Mouse (Mus musculus) liver, embryonic 14.5 days (tissue): ENCODE results near the gene Bpgm. TPM values are rescaled to one million over a fixed set of nuclear protein-coding genes. Genes with fewer than 3 reads are reported as not detected.

Experiments
- ATAC-seq: fragments of 200-750 bp; cut with Nextera tagmentation; 2 replicates; pipeline ENCODE4 v1.8.0; 2017; ENCODE audit warnings: moderate number of reproducible peaks, mild to moderate bottlenecking, moderate library complexity; ENCODE audit not compliant: insufficient read depth
- DNase-seq, 3 experiments: peaks; one replicate each; pipeline ENCODE4 v3.0.0-alpha.2; 2012 to 2013; ENCODE audit warnings: low read depth in 3 of 3, low spot score in 3 of 3
- H3K27ac ChIP-seq: fragments of 300-500 bp; sonication (generic); 2 replicates; pipeline ENCODE4 v1.5.1; 2014; ENCODE audit warnings: moderate library complexity, mild to moderate bottlenecking, control low read depth, inconsistent platforms
- H3K27me3 ChIP-seq: fragments of 300-500 bp; sonication (generic); 2 replicates; pipeline ENCODE4 v1.6.1; 2014; ENCODE audit warnings: mild to moderate bottlenecking, low read length, moderate library complexity; ENCODE audit not compliant: control insufficient read depth, insufficient read depth
- H3K36me3 ChIP-seq: fragments of 300-500 bp; sonication (generic); replicated peaks from 2 replicates; pipeline ENCODE4 v1.6.1; 2014; ENCODE audit warnings: low read depth; ENCODE audit not compliant: control insufficient read depth, insufficient read depth
- H3K4me1 ChIP-seq, 2 experiments: fragments of 200-500 bp in 1 of 2; fragments of 300-500 bp in 1 of 2; sonication (generic) in 1 of 2; replicated peaks; 2 replicates each; pipeline ENCODE4 v1.6.1; 2012 to 2014; ENCODE audit warnings: antibody characterized with exemption in 1 of 2, inconsistent platforms in 1 of 2, low read length in 1 of 2; ENCODE audit not compliant: control insufficient read depth in 2 of 2, insufficient read depth in 2 of 2
- H3K4me2 ChIP-seq: fragments of 300-500 bp; sonication (generic); 2 replicates; pipeline ENCODE4 v1.6.1; 2014; ENCODE audit warnings: low read depth, mild to moderate bottlenecking, control low read depth, moderate library complexity
- H3K4me3 ChIP-seq, 2 experiments: fragments of 200-500 bp in 1 of 2; fragments of 300-500 bp in 1 of 2; sonication (generic) in 1 of 2; 2 replicates each; pipeline ENCODE4 v1.5.1; 2012 to 2014; ENCODE audit warnings: low read depth in 2 of 2, low read length in 2 of 2, mild to moderate bottlenecking in 2 of 2, control low read depth in 1 of 2, inconsistent platforms in 1 of 2, moderate library complexity in 1 of 2; ENCODE audit not compliant: insufficient read depth in 1 of 2
- H3K9ac ChIP-seq: fragments of 300-500 bp; sonication (generic); replicated peaks from 2 replicates; pipeline ENCODE4 v1.6.1; 2014; ENCODE audit warnings: mild to moderate bottlenecking, control low read depth, moderate library complexity
- H3K9me3 ChIP-seq: fragments of 300-500 bp; sonication (generic); 2 replicates; pipeline ENCODE4 v1.6.1; 2016; ENCODE audit warnings: low read length, mixed read lengths; ENCODE audit not compliant: control insufficient read depth
- CTCF ChIP-seq: IDR thresholded peaks from 2 replicates; pipeline ENCODE4 v1.5.1; 2016; ENCODE audit warnings: antibody characterized with exemption, low read depth, control low read depth
- EP300 ChIP-seq: IDR thresholded peaks from 2 replicates; pipeline ENCODE4 v1.6.1; 2016; ENCODE audit warnings: antibody characterized with exemption, low read depth
- WGBS: fragments of 180-500 bp; shearing (Covaris S2); extraction: QIAGEN DNeasy Blood & Tissue Kit; methylation state at CpG from one replicate; pipeline ENCODE4 v1.1.7; 2014; ENCODE audit not compliant: insufficient replicate concordance; 5-methylcytosine and 5-hydroxymethylcytosine counted together
- polyA plus RNA-seq, 2 experiments: library from polyadenylated mRNA; depleted of rRNA in 1 of 2; stranded (reverse) in 1 of 2; unstranded in 1 of 2; fragments of >200 nt; fragmentation: Nextera tagmentation in 1 of 2; extraction: Ambion mirVana in 1 of 2; gene quantifications; 2 replicates each; pipeline versions ENCODE4 v1.2.1 to v1.2.3; 2012 to 2014

The Bpgm gene
- polyA plus RNA-seq, 2 experiments, result 140 to 143 TPM

- no peaks in the 10 kb centered on the region for H3K36me3 ChIP-seq
- WGBS, result 60% methylated on average over 1 of the region's 1 CpGs
- H3K4me3 ChIP-seq, result no peak overlapping the region
- no peaks in the 10 kb centered on the region for H3K27me3 ChIP-seq
- H3K9ac ChIP-seq, result no peak overlapping the region
- no peaks in the 10 kb centered on the region for H3K9me3 ChIP-seq
- DNase-seq (no peak), ATAC-seq (no peak)
- no peaks in the 10 kb centered on the region for H3K4me1 ChIP-seq
- TF ChIP-seq CTCF (no peak), EP300 (no peak)
- H3K27ac ChIP-seq, result no peak overlapping the region
- H3K4me2 ChIP-seq, result no peak overlapping the region
These were observed 27.3 kb upstream of the Bpgm start for GRCm38 (mm10) chr6:34448696-34449095.

GRCm38 (mm10) chr6:34452963-34453770 is 22.8 kb upstream of the Bpgm start:
- Histone ChIP-seq H3K36me3 (no peaks in the 10 kb centered on the region), H3K4me1 (no peaks in the 10 kb centered on the region), H3K9me3 (no peaks in the 10 kb centered on the region), H3K4me2 (no peak overlapping the region), H3K9ac (no peak overlapping the region), H3K27ac (no peak overlapping the region), H3K4me3 (no peak overlapping the region), H3K27me3 (no peaks in the 10 kb centered on the region; the same call in 1 of the 2 replicates)
- 40% methylated on average over 7 of the region's 7 CpGs for WGBS
- no peak for DNase-seq
- no peak for TF ChIP-seq EP300
- TF ChIP-seq CTCF, result no peak
- ATAC-seq, result no peak

GRCm38 (mm10) chr6:34459456-34459855 is 16.6 kb upstream of the Bpgm start:
- peaks cover 4% of the 10 kb centered on the region for H3K27me3 ChIP-seq
- ATAC-seq (no peak), DNase-seq (no peak)
- H3K4me3 ChIP-seq, result no peak overlapping the region
- H3K9me3 ChIP-seq, result no peaks in the 10 kb centered on the region
- no peak overlapping the region for H3K4me2 ChIP-seq
- no peak for TF ChIP-seq EP300
- TF ChIP-seq CTCF, result no peak
- no peak overlapping the region for H3K9ac ChIP-seq
- H3K36me3 ChIP-seq, result no peaks in the 10 kb centered on the region
- H3K4me1 ChIP-seq, result no peaks in the 10 kb centered on the region
- no peak overlapping the region for H3K27ac ChIP-seq

GRCm38 (mm10) chr6:34460651-34461050 is 15.4 kb upstream of the Bpgm start:
- Histone ChIP-seq H3K9me3 (no peaks in the 10 kb centered on the region), H3K4me3 (no peak overlapping the region), H3K9ac (no peak overlapping the region), H3K36me3 (no peaks in the 10 kb centered on the region), H3K27me3 (peaks cover 4% of the 10 kb centered on the region), H3K27ac (no peak overlapping the region), H3K4me2 (no peak overlapping the region), H3K4me1 (no peaks in the 10 kb centered on the region; a peak in 1 of 4 replicates)
- ATAC-seq (no peak), DNase-seq (no peak)
- TF ChIP-seq EP300, result no peak
- TF ChIP-seq CTCF, result no peak
- WGBS, result 28% methylated on average over 4 of the region's 4 CpGs

- H3K9me3 ChIP-seq, result no peaks in the 10 kb centered on the region
- TF ChIP-seq CTCF (no peak), EP300 (no peak)
- no peak overlapping the region for H3K27ac ChIP-seq
- H3K27me3 ChIP-seq, result peaks cover 4% of the 10 kb centered on the region
- no peak overlapping the region for H3K4me2 ChIP-seq
- no peaks in the 10 kb centered on the region for H3K36me3 ChIP-seq
- no peak for DNase-seq
- H3K9ac ChIP-seq, result no peak overlapping the region
- no peak overlapping the region for H3K4me3 ChIP-seq
- no peaks in the 10 kb centered on the region; a peak in 1 of 4 replicates for H3K4me1 ChIP-seq
- no peak for ATAC-seq
- WGBS, result 74% methylated on average over 4 of the region's 4 CpGs
These were observed 12.4 kb upstream of the Bpgm start for GRCm38 (mm10) chr6:34463582-34463981.
